Mouse (Mus musculus): ENCODE measurements around the gene Wdfy1. TPM values are rescaled to one million over a fixed set of nuclear protein-coding genes. Genes with fewer than 3 reads are reported as not detected.
A peak's percentile ranks its signal among the peaks of the same experiment; 100 is the strongest.

Wdfy1 gene
- polyA plus RNA-seq, 1 experiment from 2014 or later: 104 TPM

GRCm38 (mm10) chr1:79786267-79786927 is 10.5 kb upstream of the Wdfy1 start:
- H3K4me3 ChIP-seq (replicated peaks): no peak overlapping the region
- no peak overlapping the region for H3K4me2 ChIP-seq
- no peaks in the 10 kb centered on the region for H3K4me1 ChIP-seq
- 61% methylated on average over 7 of the region's 7 CpGs for WGBS
- no peaks in the 10 kb centered on the region for H3K27me3 ChIP-seq (replicated peaks)
- no peak overlapping the region for H3K9ac ChIP-seq (replicated peaks)
- H3K27ac ChIP-seq (replicated peaks): no peak overlapping the region
- peaks cover 20% of the 10 kb centered on the region for H3K36me3 ChIP-seq
- ATAC-seq (ENCODE audit: low FRiP score): peak; percentile 84
- H3K9me3 ChIP-seq (replicated peaks): no peaks in the 10 kb centered on the region

- no peak for ATAC-seq (ENCODE audit: low FRiP score)
- Histone ChIP-seq H3K9ac (replicated peaks) (no peak overlapping the region), H3K4me1 (peaks cover 18% of the 10 kb centered on the region), H3K4me3 (replicated peaks) (no peak overlapping the region), H3K27ac (replicated peaks) (no peak overlapping the region), H3K4me2 (no peak overlapping the region), H3K27me3 (replicated peaks) (no peaks in the 10 kb centered on the region), H3K9me3 (replicated peaks) (no peaks in the 10 kb centered on the region), H3K36me3 (peaks cover 55% of the 10 kb centered on the region)
- 88% methylated on average over 3 of the region's 3 CpGs for WGBS
These were observed 6.5 kb upstream of the Wdfy1 start for GRCm38 (mm10) chr1:79782433-79782832.

- no peaks in the 10 kb centered on the region for H3K9me3 ChIP-seq (replicated peaks)
- H3K9ac ChIP-seq (replicated peaks): no peak overlapping the region
- no peaks in the 10 kb centered on the region for H3K27me3 ChIP-seq (replicated peaks)
- peaks cover 51% of the 10 kb centered on the region for H3K36me3 ChIP-seq
- no peak overlapping the region for H3K4me2 ChIP-seq
- H3K27ac ChIP-seq (replicated peaks): no peak overlapping the region
- 88% methylated on average over 11 of the region's 11 CpGs for WGBS
- peaks cover 23% of the 10 kb centered on the region for H3K4me1 ChIP-seq
- H3K4me3 ChIP-seq (replicated peaks): no peak overlapping the region
- ATAC-seq (ENCODE audit: low FRiP score): no peak
These were observed 2.1 kb upstream of the Wdfy1 start for GRCm38 (mm10) chr1:79778011-79778410.

- H3K9me3 ChIP-seq (replicated peaks): no peaks in the 10 kb centered on the region
- no peak overlapping the region for H3K27ac ChIP-seq (replicated peaks)
- 74% methylated on average over 4 of the region's 4 CpGs for WGBS
- peaks cover 14% of the 10 kb centered on the region for H3K36me3 ChIP-seq
- no peak overlapping the region for H3K9ac ChIP-seq (replicated peaks)
- no peak overlapping the region for H3K4me2 ChIP-seq
- H3K4me3 ChIP-seq (replicated peaks): no peak overlapping the region
- peaks cover 18% of the 10 kb centered on the region for H3K4me1 ChIP-seq
- ATAC-seq (ENCODE audit: low FRiP score): no peak
- no peaks in the 10 kb centered on the region for H3K27me3 ChIP-seq (replicated peaks)
These were observed 1.7 kb downstream of the Wdfy1 start for GRCm38 (mm10) chr1:79774164-79774780.

GRCm38 (mm10) chr1:79768231-79768630 is 7.7 kb downstream of the Wdfy1 start:
- no peak for ATAC-seq (ENCODE audit: low FRiP score)
- H3K4me3 ChIP-seq (replicated peaks): no peak overlapping the region
- H3K36me3 ChIP-seq: no peaks in the 10 kb centered on the region
- no peaks in the 10 kb centered on the region for H3K4me1 ChIP-seq
- no peak overlapping the region for H3K27ac ChIP-seq (replicated peaks)
- H3K4me2 ChIP-seq: no peak overlapping the region
- H3K9me3 ChIP-seq (replicated peaks): no peaks in the 10 kb centered on the region
- H3K9ac ChIP-seq (replicated peaks): no peak overlapping the region
- H3K27me3 ChIP-seq (replicated peaks): no peaks in the 10 kb centered on the region
- WGBS: 81% methylated on average over 1 of the region's 1 CpGs

- no peak overlapping the region for H3K4me2 ChIP-seq
- no peak for ATAC-seq (ENCODE audit: low FRiP score)
- no peak overlapping the region for H3K9ac ChIP-seq (replicated peaks)
- peaks cover 26% of the 10 kb centered on the region for H3K4me1 ChIP-seq
- H3K27me3 ChIP-seq (replicated peaks): no peaks in the 10 kb centered on the region
- H3K9me3 ChIP-seq (replicated peaks): no peaks in the 10 kb centered on the region
- H3K27ac ChIP-seq (replicated peaks): no peak overlapping the region
- H3K36me3 ChIP-seq: no peaks in the 10 kb centered on the region
- 96% methylated on average over 1 of the region's 1 CpGs for WGBS
- no peak overlapping the region for H3K4me3 ChIP-seq (replicated peaks)
These were observed 11.5 kb downstream of the Wdfy1 start for GRCm38 (mm10) chr1:79764483-79764882.

GRCm38 (mm10) chr1:79764031-79764430 is 11.9 kb downstream of the Wdfy1 start:
- no peak for ATAC-seq (ENCODE audit: low FRiP score)
- no peaks in the 10 kb centered on the region for H3K27me3 ChIP-seq (replicated peaks)
- H3K4me3 ChIP-seq (replicated peaks): no peak overlapping the region
- peaks cover 30% of the 10 kb centered on the region for H3K4me1 ChIP-seq
- no peak overlapping the region for H3K27ac ChIP-seq (replicated peaks)
- H3K4me2 ChIP-seq: no peak overlapping the region
- 92% methylated on average over 2 of the region's 2 CpGs for WGBS
- H3K9ac ChIP-seq (replicated peaks): no peak overlapping the region
- no peaks in the 10 kb centered on the region for H3K9me3 ChIP-seq (replicated peaks)
- H3K36me3 ChIP-seq: no peaks in the 10 kb centered on the region

- H3K27ac ChIP-seq (replicated peaks): peak overlapping the region; percentile 69
- H3K4me2 ChIP-seq: peak overlapping the region; percentile 87
- WGBS: 62% methylated on average over 16 of the region's 16 CpGs
- H3K27me3 ChIP-seq (replicated peaks): no peaks in the 10 kb centered on the region
- H3K4me3 ChIP-seq (replicated peaks): peak overlapping the region; percentile 94
- 0 out of 2 replicates have a peak, but pooled peaks have one; percentile 0 for ATAC-seq (ENCODE audit: low FRiP score)
- peaks cover 37% of the 10 kb centered on the region for H3K4me1 ChIP-seq
- peak overlapping the region; percentile 97 for H3K9ac ChIP-seq (replicated peaks)
- no peaks in the 10 kb centered on the region for H3K36me3 ChIP-seq
- no peaks in the 10 kb centered on the region for H3K9me3 ChIP-seq (replicated peaks)
These were observed 13.4 kb downstream of the Wdfy1 start for GRCm38 (mm10) chr1:79762282-79763250.

- Histone ChIP-seq H3K4me1 (peaks cover 41% of the 10 kb centered on the region), H3K36me3 (no peaks in the 10 kb centered on the region), H3K9me3 (replicated peaks) (no peaks in the 10 kb centered on the region), H3K4me3 (replicated peaks) (peak overlapping the region; percentile 94), H3K27ac (replicated peaks) (peak overlapping the region; percentile 69), H3K27me3 (replicated peaks) (no peaks in the 10 kb centered on the region), H3K9ac (replicated peaks) (peak overlapping the region; percentile 97), H3K4me2 (peak overlapping the region; percentile 87)
- ATAC-seq (ENCODE audit: low FRiP score): peak; percentile 50
- under 1% methylated on average over 6 of the region's 6 CpGs for WGBS
These were observed 14.0 kb downstream of the Wdfy1 start for GRCm38 (mm10) chr1:79761917-79762271.

GRCm38 (mm10) chr1:79761106-79761916 is 14.6 kb downstream of the Wdfy1 start:
- Histone ChIP-seq H3K4me3 (replicated peaks) (peak overlapping the region; percentile 94), H3K36me3 (no peaks in the 10 kb centered on the region), H3K4me2 (peak overlapping the region; percentile 87), H3K9ac (replicated peaks) (peak overlapping the region; percentile 97), H3K27ac (replicated peaks) (peak overlapping the region; percentile 69), H3K27me3 (replicated peaks) (no peaks in the 10 kb centered on the region), H3K9me3 (replicated peaks) (no peaks in the 10 kb centered on the region), H3K4me1 (peaks cover 45% of the 10 kb centered on the region)
- peak; percentile 97 for ATAC-seq (ENCODE audit: low FRiP score)
- under 1% methylated on average over 64 of the region's 65 CpGs for WGBS

- H3K9ac ChIP-seq (replicated peaks): peak overlapping the region; percentile 97
- no peak overlapping the region for H3K27ac ChIP-seq (replicated peaks)
- 9% methylated on average over 11 of the region's 11 CpGs for WGBS
- no peaks in the 10 kb centered on the region for H3K9me3 ChIP-seq (replicated peaks)
- H3K27me3 ChIP-seq (replicated peaks): no peaks in the 10 kb centered on the region
- ATAC-seq (ENCODE audit: low FRiP score): no peak; the same call in 1 of the 2 replicates
- H3K36me3 ChIP-seq: no peaks in the 10 kb centered on the region
- peak overlapping the region; percentile 87 for H3K4me2 ChIP-seq
- H3K4me1 ChIP-seq: peaks cover 45% of the 10 kb centered on the region
- peak overlapping the region; percentile 94 for H3K4me3 ChIP-seq (replicated peaks)
These were observed 15.3 kb downstream of the Wdfy1 start for GRCm38 (mm10) chr1:79760656-79761055.

All from neural tube, embryonic 15.5 days (tissue).